Mouse (Mus musculus): Measurements from ENCODE around the gene Skor1.

The Skor1 gene

DNA sequence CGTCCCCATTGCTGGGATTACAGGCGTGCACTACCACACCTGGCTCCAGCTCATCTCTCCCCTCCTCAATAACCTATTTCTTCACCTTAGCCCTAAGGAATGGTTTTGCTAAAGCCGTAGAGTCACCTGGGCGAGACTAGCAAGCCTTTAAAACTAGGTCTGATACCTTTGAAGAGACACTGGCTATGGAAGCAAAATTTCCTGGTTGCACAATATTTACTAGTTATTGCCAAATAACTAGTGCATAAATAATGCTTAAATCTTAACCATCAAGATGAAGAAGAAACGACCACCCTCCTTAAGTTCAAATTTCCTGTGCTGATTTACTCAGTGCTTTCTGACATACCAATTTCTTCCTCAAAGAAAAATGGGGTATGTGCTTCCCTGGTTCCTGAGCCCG lies 15.1 kb downstream of the Skor1 start:
- no peak for DNase-seq (ENCODE audit: low spot score in 2 of 2)

DNA sequence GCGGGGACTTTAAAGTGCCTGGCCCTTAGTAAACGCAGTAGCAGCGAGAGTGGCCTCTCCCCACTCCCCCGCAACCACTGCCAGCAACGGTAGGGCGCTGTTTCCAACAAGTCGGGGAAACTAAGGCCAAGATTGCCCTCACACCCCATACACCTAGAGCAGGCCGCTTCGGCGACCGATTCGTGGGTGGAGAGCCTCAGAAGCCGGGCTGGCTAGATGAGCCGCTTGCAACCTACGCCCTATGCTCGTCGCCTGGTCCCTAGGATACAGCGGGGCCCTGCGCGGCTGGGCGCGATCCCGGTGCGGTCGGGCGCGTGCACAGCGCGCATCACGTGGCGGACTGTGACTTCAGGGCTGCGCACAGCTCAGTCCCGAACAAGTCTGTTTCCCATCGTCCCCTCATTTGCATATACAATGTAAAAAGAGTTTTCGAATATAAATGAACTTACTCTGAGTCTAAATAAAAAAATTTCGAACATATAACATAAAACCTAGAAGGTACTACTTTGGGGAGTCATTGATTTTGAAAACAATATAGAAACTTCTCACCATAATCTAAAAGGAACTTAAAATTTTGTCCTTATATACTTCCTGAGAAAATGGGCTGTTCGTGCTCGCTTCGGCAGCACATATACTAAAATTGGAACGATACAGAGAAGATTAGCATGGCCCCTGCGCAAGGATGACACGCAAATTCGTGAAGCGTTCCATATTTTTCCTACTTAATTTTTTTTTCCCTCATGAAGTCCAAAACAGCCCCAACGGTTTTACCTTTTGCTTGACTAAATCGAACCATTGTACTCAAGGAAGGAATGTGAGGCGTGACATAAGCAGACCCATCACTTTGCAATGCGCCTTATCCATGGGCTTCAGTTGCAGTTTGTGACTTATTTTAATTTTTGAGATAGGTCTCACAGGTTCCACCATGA lies 15.8 kb downstream of the Skor1 start:
- DNase-seq (ENCODE audit: low spot score in 2 of 2) = peak; percentile 83 to 88

DNA sequence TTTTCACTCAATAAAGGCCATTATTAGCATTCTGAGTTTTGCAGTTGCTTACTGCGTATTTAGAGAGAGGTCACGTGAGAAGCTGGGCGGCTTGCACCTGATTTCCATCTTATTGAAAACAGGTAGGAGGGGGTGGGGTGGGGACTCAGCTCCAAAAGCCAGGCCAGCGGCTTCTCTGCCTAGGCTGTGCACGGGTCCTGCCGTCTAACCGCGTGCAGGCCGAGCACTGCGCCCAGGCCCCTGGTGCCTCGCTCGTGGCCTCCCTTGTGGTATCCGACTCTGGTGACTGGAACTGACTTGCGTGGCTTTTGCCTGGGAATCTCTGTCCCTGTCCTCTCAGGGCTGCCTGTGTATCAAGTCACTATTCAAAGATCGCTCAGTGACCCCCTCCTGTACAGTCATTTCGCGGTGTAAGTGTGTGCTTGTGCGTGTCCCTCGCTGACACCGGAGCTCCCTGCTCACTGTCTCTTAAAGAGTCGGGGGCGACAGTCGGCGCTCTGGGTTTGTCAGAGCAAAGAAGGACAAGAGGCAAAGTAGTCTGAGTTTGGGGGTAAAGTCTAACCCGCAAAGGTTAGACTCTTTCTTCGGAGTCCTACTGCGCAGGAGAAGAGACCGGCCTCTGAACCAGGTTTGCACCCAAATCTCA lies 16.7 kb downstream of the Skor1 start:
- no peak for DNase-seq (ENCODE audit: low spot score in 2 of 2)

DNA sequence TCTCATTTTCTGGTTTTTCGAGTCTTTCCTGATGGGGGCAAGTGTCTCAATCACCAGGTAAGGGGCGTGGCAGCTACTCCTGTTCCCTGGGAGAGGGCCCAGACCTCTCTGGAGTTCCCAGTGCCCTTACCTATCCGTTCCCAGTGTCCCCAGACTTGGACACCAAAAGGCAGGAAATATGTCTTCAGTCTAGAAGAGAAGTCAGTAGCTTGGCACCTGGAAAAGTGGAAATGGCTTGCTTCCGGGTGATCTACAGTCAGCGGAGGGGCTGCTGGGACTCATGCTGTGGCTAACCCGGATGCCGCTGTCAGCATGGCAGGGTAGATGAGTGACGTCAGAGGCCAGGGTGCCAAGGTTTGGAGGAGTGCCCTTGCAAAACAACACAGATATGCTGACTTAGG lies 19.1 kb downstream of the Skor1 start:
- no peak for DNase-seq (ENCODE audit: low spot score in 2 of 2)

DNA sequence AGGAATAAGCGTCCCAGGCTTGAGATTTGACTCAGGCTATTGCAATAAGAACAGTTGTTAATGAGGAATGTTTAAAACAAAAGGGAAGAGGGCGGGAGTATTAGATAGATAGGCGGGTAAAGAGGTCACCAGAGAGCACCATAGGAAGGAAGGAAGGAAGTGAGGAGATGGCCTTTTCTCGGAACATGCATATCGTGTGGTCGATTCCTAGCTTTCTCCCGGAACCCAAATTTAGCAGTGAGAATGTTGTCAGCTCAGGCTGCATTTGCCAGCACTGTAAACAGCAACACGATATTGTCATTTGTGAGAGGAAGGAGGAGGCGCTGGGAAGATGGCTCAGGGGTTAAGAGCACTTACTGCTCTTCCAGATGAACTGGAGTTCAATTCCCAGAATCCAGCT lies 24.2 kb downstream of the Skor1 start:
- no peak for DNase-seq (ENCODE audit: low spot score in 2 of 2)

DNA sequence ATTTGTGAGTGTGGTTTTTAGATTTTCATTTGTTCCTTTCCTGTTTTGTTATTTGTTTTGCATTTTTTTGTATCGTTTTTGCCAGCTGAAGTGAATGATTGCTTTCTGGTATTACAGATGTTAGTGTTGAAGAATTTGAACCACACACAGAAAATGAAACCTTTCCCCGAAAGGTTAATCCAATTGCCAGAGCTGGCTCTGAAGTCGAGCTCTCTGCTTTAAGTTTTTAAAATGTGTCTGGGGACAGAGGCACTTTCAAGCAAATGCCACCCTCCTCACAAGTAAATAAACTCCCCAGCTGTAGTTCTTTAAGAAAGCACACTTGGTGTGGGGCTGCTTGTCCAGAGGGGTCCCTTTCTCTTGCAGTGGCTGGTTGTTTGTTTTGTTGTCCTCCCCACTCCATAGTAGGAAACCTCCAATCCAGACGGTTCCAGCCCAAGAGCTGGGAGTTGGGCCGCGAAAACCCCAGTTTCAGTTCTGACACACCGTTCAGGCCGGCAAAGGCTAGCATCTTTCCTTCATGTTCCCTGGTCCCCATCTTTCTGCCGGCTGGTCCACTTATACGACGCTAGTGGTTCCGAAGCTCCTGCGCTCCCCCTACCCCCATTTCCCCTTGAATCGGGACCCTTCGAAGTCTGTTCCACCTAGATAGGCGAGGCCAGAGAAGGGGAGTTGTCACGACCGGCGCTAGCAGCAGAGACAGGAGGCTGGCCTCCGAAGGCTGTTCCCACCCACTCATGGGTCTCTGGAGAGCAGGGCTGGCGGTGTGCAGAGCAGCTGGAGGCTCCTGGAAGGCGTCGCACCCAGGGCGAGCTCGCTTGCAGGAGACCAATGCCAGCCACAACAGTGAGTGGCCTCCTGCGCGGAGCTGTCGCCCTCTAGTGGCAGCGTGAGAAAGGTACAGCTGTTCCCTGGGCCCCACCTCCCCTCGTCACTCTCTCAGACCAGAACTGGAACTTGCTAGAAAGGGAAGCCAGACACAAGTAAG lies 25.0 kb downstream of the Skor1 start:
- peak; percentile 82 to 93 for DNase-seq (ENCODE audit: low spot score in 2 of 2)

DNA sequence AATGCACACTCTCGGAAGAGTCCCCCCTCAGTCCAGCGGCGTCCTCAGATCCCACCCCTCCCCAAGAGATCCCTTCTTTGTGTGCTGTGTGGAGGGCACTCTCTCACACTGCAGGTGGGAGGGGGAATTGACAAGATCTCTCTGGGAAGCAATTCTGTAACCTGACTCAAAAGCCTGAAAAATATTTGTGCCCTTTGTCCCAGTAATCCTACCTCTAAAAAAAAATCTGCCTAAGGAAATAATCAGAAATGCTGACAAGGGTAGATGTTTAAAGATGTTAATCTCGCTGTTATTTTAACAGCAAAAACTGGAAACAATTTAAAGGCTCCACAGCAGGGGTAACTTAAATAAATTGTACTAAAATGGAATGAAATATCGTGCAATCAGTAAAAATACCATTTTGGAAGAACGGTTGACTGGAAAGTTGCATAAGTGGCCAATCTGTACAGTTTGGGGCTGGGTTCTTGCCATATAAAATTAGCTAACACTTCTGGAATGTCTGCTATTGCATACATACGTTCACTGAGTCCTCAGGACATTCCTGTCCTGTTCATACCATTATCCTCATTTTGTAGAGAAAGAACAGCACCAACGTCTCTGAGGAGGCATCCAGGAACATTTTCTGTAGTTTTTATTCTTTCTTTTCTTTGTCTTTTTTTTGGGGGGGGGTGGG lies 26.5 kb downstream of the Skor1 start:
- no peak for DNase-seq (ENCODE audit: low spot score in 2 of 2)

DNA sequence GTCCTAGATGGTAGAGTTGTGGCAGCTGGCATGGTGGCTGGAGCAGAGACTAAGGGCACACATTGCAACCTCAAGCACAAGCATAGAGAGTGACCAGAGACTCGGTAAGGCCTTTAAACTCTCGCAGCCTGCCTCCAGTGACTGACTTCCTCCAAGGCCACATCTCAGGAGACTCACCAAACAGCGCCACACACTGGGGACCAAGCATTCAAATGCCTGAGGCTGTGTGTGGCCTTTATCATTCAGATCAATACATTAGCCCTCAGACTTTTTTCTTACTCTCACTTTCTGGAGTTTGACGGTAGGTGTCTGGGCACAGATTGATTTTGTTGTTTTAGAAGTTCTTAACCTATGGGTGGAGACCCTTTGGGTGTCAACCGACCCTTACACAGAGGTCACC lies 30.4 kb downstream of the Skor1 start:
- DNase-seq (ENCODE audit: low spot score in 2 of 2) = no peak

DNA sequence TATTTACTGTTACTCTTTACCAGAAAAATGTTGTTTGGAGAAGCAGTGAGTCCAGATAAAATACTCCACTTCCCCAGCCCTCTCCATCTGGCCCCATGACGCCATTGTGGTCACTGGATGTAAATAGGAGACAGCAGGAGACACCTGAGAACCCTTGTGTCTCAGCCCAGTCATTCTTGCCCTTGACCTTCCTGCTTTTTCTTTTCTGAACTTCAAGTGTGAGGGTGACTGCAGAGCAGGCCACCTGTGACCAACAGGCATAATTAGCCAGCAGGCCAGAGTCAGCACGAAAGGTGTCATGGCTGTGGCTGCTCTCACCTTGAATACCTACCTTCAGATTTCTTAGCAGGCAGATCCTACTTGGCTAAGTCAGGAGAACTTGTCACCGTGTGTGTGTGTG lies 36.2 kb downstream of the Skor1 start:
- no peak for DNase-seq (ENCODE audit: low spot score in 2 of 2)

DNA sequence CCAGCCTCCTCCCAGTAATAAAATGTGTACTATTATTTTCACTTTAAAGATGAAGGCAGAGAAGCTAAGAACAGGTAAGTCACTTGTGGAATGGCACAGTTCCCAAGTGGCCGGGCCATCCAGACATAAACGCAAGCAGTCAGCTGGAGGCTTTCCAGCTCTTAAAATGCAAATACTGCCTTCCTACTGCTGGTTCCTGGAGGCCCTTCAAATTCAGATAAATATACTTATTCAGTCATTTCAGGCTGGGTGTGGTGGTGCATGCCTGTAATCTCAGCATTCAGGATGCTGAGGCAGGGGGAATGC lies 39.0 kb downstream of the Skor1 start:
- DNase-seq (ENCODE audit: low spot score in 2 of 2) = no peak

DNA sequence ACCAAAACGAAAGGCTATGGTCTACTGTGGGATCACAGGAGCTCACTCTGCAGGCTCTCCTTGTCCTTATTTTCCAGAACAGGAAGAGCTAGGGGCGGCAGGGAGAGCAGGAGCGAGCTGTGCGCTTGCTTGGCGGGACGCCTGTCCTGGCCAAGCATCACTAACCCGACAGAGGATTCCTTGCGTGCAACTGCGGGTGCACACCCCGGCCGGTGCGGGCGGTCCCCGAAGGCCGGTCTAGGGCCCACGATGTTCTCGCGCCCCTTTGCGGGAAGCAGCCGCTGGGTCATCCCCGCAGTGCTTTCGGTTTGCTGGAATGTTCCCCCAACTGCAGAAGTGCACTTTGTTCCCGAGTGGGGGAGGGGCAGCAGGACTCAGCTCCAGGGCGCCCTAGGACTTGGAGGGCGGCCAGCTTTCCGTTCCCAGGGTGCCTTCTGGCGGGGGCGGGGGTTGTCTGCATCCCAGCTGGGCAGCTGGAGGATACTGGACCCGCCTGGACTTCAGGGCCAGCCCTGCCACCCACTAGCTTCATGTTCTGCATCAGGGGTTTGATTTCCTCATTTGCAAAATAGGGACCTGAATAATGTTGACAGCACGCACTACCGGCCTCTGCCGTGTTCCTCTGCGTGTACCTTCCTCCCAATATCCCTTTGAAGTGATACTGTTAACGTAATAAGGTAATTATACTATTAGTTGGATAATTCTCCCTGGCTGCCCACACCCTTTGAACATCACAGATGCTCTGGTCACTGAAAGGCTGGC lies 39.6 kb downstream of the Skor1 start:
- peak; percentile 51 to 75 for DNase-seq (ENCODE audit: low spot score in 2 of 2)

DNA sequence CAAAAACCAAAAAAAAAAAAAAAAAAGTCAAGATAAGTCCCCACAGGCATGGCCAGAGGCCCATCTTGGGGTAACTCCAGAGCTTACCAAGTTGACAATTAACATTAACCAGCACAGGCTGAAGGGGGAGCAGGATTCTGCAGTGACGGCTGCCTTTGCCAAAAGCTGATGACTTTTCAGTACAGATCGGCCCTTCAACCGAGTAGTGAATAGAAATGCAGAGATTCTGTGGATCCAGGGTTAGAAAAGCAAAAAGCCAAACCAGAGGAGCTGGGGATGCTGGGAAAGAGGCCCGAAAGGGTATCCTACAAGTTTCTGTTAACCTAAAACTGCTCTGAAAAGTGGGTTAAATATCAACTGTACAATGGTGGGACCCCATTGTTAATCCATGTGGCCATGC lies 40.2 kb downstream of the Skor1 start:
- DNase-seq (ENCODE audit: low spot score in 2 of 2) = no peak

DNA sequence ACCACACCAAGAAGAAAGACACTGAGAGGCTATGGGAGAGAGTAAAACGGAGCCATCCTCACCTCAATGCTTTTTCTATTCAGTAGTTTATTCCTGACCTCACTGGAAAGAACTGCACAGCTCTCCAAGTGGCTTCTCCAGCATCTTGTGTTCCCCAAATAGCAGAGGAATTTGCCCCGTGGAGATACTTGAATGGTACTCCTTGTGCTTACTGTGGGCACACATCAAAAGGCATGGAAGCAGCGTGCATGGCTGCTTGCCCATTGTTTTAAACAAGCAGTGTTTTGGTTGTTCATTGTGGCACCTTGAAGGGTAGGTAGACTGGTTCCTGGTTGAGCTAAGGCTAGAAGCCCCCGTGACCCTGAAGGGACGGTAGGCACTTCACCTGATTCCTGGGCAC lies 48.1 kb downstream of the Skor1 start:
- no peak for DNase-seq (ENCODE audit: low spot score in 2 of 2)

DNA sequence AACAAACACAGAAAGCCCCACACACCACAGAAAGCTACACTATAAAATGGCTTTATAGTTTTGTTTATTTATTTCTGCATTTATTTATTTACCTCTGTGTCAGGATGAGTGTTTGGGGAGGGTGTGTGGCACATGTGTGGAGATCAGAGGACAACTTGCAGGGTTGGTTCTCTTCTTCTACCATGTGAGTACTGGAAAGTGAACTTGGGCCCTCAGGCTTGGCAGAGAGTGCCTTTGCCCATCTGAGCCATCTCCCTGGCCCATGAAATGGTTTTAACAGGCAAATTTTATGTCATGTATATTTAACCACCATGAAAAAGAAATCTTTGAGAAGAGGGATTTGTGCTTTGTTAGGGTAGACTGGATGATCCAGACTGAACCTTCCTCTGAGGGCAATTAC lies 48.9 kb downstream of the Skor1 start:
- no peak for DNase-seq (ENCODE audit: low spot score in 2 of 2)

DNA sequence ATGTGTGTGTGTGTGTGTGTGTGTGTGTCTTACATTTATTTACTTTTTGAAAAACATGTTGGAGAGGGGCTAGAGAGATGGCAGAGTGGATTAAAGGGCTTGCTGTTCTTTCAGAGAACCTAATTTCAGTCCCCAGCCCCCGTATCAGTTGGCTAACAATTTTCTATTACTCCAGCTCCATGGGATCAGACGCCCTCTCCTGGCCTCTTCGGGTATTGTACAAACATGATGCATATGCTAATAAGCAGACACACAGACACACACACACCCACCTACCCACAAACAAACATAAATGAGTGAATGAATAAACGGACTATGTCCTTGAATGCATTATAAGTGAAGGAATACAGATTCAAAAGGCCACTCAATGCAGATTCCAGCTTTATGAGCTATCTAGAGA lies 49.4 kb downstream of the Skor1 start:
- no peak for DNase-seq (ENCODE audit: low spot score in 2 of 2)

DNA sequence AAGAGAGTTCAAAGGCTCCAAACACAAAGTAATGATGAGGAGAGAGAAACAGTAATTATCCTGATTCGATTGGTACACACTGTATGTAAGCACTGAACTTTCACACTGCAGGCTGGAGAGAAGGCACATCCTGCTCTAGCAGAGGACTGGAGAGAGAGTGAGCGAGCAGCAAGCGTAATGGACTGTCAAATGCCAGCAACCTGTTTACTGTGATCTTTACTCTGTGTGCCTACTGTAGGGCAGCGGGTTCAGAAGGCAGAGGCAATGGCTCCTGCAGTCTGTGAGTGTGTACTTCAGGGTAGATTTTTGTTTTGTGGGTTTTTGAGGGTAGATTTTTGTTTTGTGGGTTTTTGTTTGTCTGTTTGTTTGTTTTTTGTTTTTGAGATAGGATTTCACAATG lies 49.9 kb downstream of the Skor1 start:
- DNase-seq (ENCODE audit: low spot score in 2 of 2) = no peak

DNA sequence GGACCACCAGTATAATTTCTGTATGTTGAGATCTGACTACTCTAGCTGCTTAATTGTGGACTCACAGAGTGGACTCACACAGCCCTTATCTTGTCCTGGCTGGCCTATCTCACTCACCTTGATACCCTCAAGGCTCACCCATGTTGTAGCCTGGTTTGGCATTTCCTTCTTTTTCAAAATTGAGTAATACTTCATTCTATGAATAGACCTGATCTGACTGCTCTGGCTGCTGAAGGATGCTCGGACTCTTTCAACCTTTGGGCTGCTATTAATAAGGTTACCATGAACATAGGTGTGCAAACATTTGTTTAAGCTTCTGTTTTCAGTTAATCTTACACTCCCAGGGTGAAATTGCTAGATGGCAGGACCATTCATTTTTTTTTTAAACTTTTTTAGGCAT lies 51.6 kb downstream of the Skor1 start:
- DNase-seq (ENCODE audit: low spot score in 2 of 2) = no peak

DNA sequence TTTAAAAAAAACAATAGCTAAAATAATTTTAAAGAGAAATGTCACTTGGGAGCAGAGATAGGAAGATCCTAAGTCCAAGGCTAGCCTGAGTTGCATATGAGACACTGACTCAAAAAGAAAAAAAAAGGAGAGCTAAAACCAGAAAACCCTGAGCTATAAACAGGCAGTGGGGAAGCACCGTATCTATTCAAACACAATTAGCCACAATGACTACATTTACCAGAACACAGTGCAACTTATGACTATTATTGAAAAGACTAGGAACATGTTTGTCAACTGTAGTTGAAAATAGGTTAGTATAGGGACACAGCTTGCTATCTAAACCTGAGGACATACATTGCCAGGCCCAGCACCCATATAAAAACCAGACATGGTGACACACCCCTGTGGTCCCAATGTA lies 54.7 kb downstream of the Skor1 start:
- DNase-seq (ENCODE audit: low spot score in 2 of 2) = no peak

DNA sequence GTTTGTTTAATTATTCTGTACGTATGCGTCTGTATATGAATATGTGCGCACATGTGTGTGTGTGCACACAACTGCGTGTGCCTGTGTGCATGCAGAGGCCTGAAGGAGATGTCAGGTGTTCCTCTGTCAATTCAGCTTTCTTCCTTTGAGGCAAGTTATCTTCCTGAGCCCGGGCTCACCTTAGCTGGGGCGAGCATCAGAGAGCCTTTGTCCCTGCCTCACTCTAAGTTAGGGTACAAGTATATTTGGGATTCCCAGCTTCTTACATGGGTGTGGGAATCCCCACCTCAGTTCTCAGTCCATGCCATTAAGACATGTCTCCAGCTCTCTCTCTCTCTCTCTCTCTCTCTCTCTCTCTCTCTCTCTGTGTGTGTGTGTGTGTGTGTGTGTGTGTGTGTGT lies 56.2 kb downstream of the Skor1 start:
- no peak for DNase-seq (ENCODE audit: low spot score in 2 of 2)

DNA sequence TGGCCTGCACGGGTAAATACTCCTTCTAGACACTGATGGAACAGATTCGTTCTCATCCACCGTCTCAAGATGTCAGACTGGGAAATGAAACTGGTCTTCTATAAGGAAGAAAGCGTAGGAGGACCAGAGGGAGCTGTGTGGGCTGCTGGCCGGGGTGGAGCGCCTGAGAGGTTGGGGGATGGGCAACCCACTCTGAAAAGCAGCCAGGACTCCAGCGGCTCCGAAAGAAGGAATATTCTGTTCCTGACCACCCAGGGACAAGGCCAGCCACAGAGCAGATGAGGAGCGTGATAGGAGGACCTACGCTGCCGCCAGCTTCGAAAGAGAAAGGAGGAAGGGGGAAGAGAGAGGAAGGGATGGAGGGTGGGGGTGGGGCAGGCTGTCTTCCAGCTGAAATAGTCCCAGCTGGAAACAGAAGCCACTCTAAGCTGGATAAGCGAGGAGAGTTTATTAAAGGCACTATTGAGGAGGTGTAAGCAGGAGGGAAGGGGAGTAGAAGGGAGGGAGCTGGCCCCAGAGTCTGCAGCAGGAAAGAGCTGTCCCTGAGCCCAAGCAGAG lies 56.7 kb downstream of the Skor1 start:
- peak in 1 of 2 experiments; percentile 24 for DNase-seq (ENCODE audit: low spot score in 2 of 2)
